Comparison of ENCODE assay signal across 17 mouse cellular contexts in the genomic region with DNA sequence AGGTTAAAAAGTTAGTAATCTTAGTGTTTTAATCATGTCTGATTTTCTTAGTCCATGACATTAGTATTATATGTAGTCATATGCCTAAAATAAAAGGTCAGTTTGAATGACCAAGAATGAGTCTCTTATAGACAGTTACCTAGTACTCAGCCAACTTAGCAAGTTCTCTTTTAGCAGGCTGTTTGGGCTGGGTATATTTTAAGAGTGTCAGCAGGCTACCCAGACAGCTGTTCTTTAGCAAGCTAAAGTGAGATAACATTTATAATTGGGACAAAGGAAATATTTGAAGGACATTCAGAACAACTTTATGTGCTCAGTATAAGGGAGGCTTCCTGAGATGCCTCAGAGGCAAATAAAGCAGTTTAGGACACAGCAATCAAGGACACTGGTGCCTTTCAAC. TPM values are rescaled to one million over a fixed set of nuclear protein-coding genes. Genes with fewer than 3 reads are reported as not detected.
DNase-seq lines count a peak whose midpoint lies in the region; TF ChIP-seq lines count a peak whose summit lies in the region.
"Had no signal": no experiment of that assay in that cellular context is flagged by ENCODE, and none has a peak within 500 bp of the region (broad histone marks: within the 10 kb centered on the region; RNA-seq: fewer than 3 reads in every experiment).

No protein-coding gene starts in this region.

- no peak for TF ChIP-seq POLR2A in heart, adult 2 months (IDR thresholded peaks at IDR 0.05; ENCODE audit: insufficient read depth, low read depth, low read length)
- no peak for TF ChIP-seq POLR2A in myocyte (IDR thresholded peaks at IDR 0.05; ENCODE audit: insufficient read length, low read depth)

- H3K36me3 ChIP-seq in heart, adult 2 months (ENCODE audit: control insufficient read depth, insufficient read depth, low read length): peaks cover 12% of the 10 kb centered on the region
- H3K36me3 ChIP-seq in myocyte (ENCODE audit: control insufficient read depth, insufficient read depth): peaks cover 7% of the 10 kb centered on the region
- H3K36me3 ChIP-seq: forebrain, embryonic 12.5 days; G1E; hindbrain, embryonic 15.5 days had no signal

- peaks cover 1% of the 10 kb centered on the region for H3K4me1 ChIP-seq in heart, adult 2 months (ENCODE audit: control insufficient read depth, insufficient read depth, low read length)
- H3K4me1 ChIP-seq: forebrain, embryonic 12.5 days; hindbrain, embryonic 15.5 days; kidney, embryonic 15.5 days had no signal

- H3K4me3 ChIP-seq in heart, adult 2 months: no peak overlapping the region
- no peak overlapping the region for H3K4me3 ChIP-seq in layer of hippocampus, adult 2 months
- H3K4me3 ChIP-seq in myocyte: no peak overlapping the region
- H3K4me3 ChIP-seq: forebrain, embryonic 12.5 days; hindbrain, embryonic 15.5 days; kidney, embryonic 15.5 days had no signal

- H3K9ac ChIP-seq in heart, adult 2 months (ENCODE audit: low read depth, low read length): no peak overlapping the region
- H3K9ac ChIP-seq: forebrain, embryonic 12.5 days; hindbrain, embryonic 15.5 days; kidney, embryonic 15.5 days had no signal

- peak overlapping the region; percentile 35 for H3K4me2 ChIP-seq in myocyte (ENCODE audit: low read depth)
- H3K4me2 ChIP-seq: forebrain, embryonic 12.5 days; hindbrain, embryonic 15.5 days; kidney, embryonic 15.5 days had no signal

- DNase-seq in adrenal gland, adult 2 months: peak; percentile 9
- DNase-seq in adrenal gland, adult 18-20 months (ENCODE audit: low spot score in 2 of 2): no peak
- no peak for DNase-seq in heart, adult 2 months
- no peak for DNase-seq in heart, postnatal 36 days
- no peak for DNase-seq in layer of hippocampus, adult 2 months (ENCODE audit: low spot score in 2 of 2)
- no peak for DNase-seq in layer of hippocampus, postnatal 14 days (ENCODE audit: low spot score in 2 of 2)
- DNase-seq in urinary bladder, postnatal 36 days (ENCODE audit: low spot score in 2 of 2): no peak
- DNase-seq: adrenal gland, postnatal 25 days; B cell, adult 2 months; cerebellum, postnatal 10 days; gastrocnemius, postnatal 25 days; kidney, adult 2 months had no signal

- H3K27ac ChIP-seq in heart, adult 2 months: peak overlapping the region; percentile 79
- H3K27ac ChIP-seq in layer of hippocampus, adult 2 months: 0 out of 2 replicates have a peak overlapping the region, but pooled peaks have one; percentile 3
- H3K27ac ChIP-seq: forebrain, embryonic 12.5 days; hindbrain, embryonic 15.5 days; kidney, embryonic 15.5 days had no signal

- TF ChIP-seq CTCF in heart, adult 2 months (IDR thresholded peaks at IDR 0.05): no peak
- TF ChIP-seq CTCF in layer of hippocampus, adult 2 months (conservative IDR thresholded peaks at IDR 0.05): no peak

- intact Hi-C loops in heart, adult 2 months (cut with DNase I): no loop called here
- intact Hi-C loops in heart, postnatal 36 days (cut with DNase I): no loop called here

- no peak for TF ChIP-seq EP300 in heart, adult 2 months (IDR thresholded peaks at IDR 0.05; ENCODE audit: insufficient read depth, low read depth, low read length)

- no peaks in the 10 kb centered on the region for H3K27me3 ChIP-seq in heart, adult 2 months (ENCODE audit: control insufficient read depth, insufficient read depth, low read length)
- no peaks in the 10 kb centered on the region for H3K27me3 ChIP-seq in myocyte (ENCODE audit: control insufficient read depth, insufficient read depth, insufficient read length)
- H3K27me3 ChIP-seq: forebrain, embryonic 12.5 days; hindbrain, embryonic 15.5 days; kidney, embryonic 15.5 days had no signal

- peaks cover 3% of the 10 kb centered on the region for H3K79me2 ChIP-seq in heart, adult 2 months (replicated peaks; ENCODE audit: control insufficient read depth, insufficient read depth, low read length)
- peaks cover 100% of the 10 kb centered on the region for H3K79me2 ChIP-seq in myocyte (ENCODE audit: control insufficient read depth, insufficient read depth)

- no peak overlapping the region for H3ac ChIP-seq in myocyte (ENCODE audit: control insufficient read depth, insufficient read length)

TF ChIP-seq in myocyte, 11 proteins besides CTCF, POLR2A, EP300 and RAD21:
- TF ChIP-seq MYOG (IDR thresholded peaks at IDR 0.05; ENCODE audit: control insufficient read depth in 1 of 3, insufficient read depth in 1 of 3, insufficient read length in 2 of 3, low read depth in 2 of 3) (peak in 1 of 3 experiments; percentile 83), SRF (IDR thresholded peaks at IDR 0.05; ENCODE audit: control insufficient read depth, insufficient read length, low read depth) (no peak), E2F4 (IDR thresholded peaks at IDR 0.05; ENCODE audit: insufficient read depth) (no peak), CEBPB (IDR thresholded peaks at IDR 0.05; ENCODE audit: insufficient read depth, poor library complexity, severe bottlenecking) (no peak)
TF ChIP-seq in myocyte: peak in this region for 1.

RNA-seq across cellular contexts. Expression of a gene that starts 17.3 kb away (rescaled TPM):
- total RNA-seq in adrenal gland, adult 2 months (2021): 10 to 100 TPM; 81.6 to 82.5 TPM
- 219 and 223 TPM in 2 replicates for polyA plus RNA-seq in adrenal gland, adult 2 months (2012; rRNA removed)
- 10 to 100 TPM; 79.0 to 91.6 TPM for total RNA-seq in adrenal gland, adult 18-20 months (2021)
- 100 to 1,000 TPM; 279 to 331 TPM for total RNA-seq in heart, adult 2 months (2021)
- polyA plus RNA-seq in heart, adult 2 months (2012; rRNA removed): 172 and 183 TPM in 2 replicates
- 100 to 1,000 TPM; 316 to 318 TPM for total RNA-seq in heart, postnatal 36 days (2021)
- 100 to 1,000 TPM; 578 to 579 TPM for total RNA-seq in layer of hippocampus, adult 2 months (2021)
- total RNA-seq in layer of hippocampus, postnatal 14 days (2021): 100 to 1,000 TPM; 625 to 628 TPM
- polyA plus RNA-seq in myocyte (2012; fragmentation: generic; extraction: Trizol): 246 TPM
